Mouse (Mus musculus) forebrain, embryonic 16.5 days (tissue): ENCODE results near the gene Alx1. TPM values are rescaled to one million over a fixed set of nuclear protein-coding genes. Genes with fewer than 3 reads are reported as not detected.

Experiments used
- ATAC-seq: fragments of 200-750 bp; cut with Nextera tagmentation; 2 replicates; pipeline ENCODE4 v1.8.0; 2017; ENCODE audit warnings: mild to moderate bottlenecking, moderate library complexity
- H3K27ac ChIP-seq: fragments of 300-500 bp; sonication (generic); 2 replicates; pipeline ENCODE4 v1.5.1; 2014; ENCODE audit warnings: low read length, control low read depth
- H3K27me3 ChIP-seq: fragments of 300-500 bp; sonication (generic); replicated peaks from 2 replicates; pipeline ENCODE4 v1.6.1; 2014; ENCODE audit warnings: low read length; ENCODE audit not compliant: control insufficient read depth, insufficient read depth
- H3K36me3 ChIP-seq: fragments of 300-500 bp; sonication (generic); 2 replicates; pipeline ENCODE4 v1.6.1; 2014; ENCODE audit not compliant: control insufficient read depth, insufficient read depth
- H3K4me1 ChIP-seq: fragments of 300-500 bp; sonication (generic); replicated peaks from 2 replicates; pipeline ENCODE4 v1.6.1; 2014; ENCODE audit warnings: low read length; ENCODE audit not compliant: control insufficient read depth, insufficient read depth
- H3K4me2 ChIP-seq: fragments of 300-500 bp; sonication (generic); 2 replicates; pipeline ENCODE4 v1.6.1; 2014; ENCODE audit warnings: mild to moderate bottlenecking, low read length, control low read depth
- H3K4me3 ChIP-seq: fragments of 300-500 bp; sonication (generic); replicated peaks from 2 replicates; pipeline ENCODE4 v1.5.1; 2014; ENCODE audit warnings: mild to moderate bottlenecking, low read length, control low read depth
- H3K9ac ChIP-seq: fragments of 300-500 bp; sonication (generic); replicated peaks from 2 replicates; pipeline ENCODE4 v1.6.1; 2014; ENCODE audit warnings: low read depth, low read length, control low read depth
- H3K9me3 ChIP-seq: fragments of 300-500 bp; sonication (generic); 2 replicates; pipeline ENCODE4 v1.6.1; 2016; ENCODE audit warnings: low read length; ENCODE audit not compliant: control insufficient read depth
- WGBS: fragments of 180-500 bp; shearing (Covaris S2); extraction: QIAGEN DNeasy Blood & Tissue Kit; methylation state at CpG from one replicate; pipeline ENCODE4 v1.1.7; 2014; 5-methylcytosine and 5-hydroxymethylcytosine counted together
- polyA plus RNA-seq: library from polyadenylated mRNA; unstranded; fragments of >200 nt; fragmentation: Nextera tagmentation; extraction: Ambion mirVana; gene quantifications from 2 replicates; pipeline ENCODE4 v1.2.1, GENCODE M21; 2015

The Alx1 gene
- polyA plus RNA-seq, 1 experiment from 2014 or later = 0.76 TPM

DNA sequence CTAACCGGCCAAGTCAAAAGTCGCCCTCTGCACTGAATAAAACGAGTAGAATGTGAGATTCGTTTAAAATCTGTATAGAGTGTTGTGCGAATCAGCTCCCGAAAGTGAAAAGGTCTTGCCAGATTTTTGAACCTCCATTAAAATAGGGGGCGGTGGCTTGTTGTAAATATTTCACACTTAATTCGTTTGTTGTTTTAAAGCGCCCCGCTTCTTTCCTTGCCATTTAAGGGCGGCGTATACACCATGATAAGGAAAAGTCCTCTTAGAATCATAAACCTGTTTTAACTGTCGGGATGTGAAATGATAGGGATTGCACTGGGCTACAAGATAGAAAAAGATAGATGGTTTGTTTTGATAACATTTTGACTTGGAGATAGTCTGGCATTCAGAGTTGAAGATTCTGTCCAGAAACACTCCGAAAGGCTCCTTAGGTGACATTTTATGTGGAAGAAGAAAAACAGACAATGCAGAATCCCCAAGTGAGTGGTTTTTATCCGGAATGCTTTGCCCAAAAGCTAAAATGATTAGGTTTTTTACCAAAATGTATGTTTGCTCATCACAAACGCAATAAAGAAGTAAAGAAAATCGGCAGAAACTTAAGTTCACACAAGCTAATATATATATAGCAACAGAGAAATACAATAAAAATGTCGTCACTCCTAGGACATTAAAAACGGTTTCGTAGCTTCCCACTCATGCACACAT is 2.6 kb downstream of the Alx1 start:
- WGBS = under 1% methylated on average over 20 of the region's 20 CpGs
- H3K9me3 ChIP-seq = no peaks in the 10 kb centered on the region
- no peak overlapping the region for H3K27ac ChIP-seq
- H3K4me2 ChIP-seq = no peak overlapping the region
- H3K9ac ChIP-seq = no peak overlapping the region
- no peak for ATAC-seq
- no peak overlapping the region for H3K4me3 ChIP-seq
- peaks cover 34% of the 10 kb centered on the region for H3K27me3 ChIP-seq
- H3K4me1 ChIP-seq = peaks cover 11% of the 10 kb centered on the region
- H3K36me3 ChIP-seq = no peaks in the 10 kb centered on the region

DNA sequence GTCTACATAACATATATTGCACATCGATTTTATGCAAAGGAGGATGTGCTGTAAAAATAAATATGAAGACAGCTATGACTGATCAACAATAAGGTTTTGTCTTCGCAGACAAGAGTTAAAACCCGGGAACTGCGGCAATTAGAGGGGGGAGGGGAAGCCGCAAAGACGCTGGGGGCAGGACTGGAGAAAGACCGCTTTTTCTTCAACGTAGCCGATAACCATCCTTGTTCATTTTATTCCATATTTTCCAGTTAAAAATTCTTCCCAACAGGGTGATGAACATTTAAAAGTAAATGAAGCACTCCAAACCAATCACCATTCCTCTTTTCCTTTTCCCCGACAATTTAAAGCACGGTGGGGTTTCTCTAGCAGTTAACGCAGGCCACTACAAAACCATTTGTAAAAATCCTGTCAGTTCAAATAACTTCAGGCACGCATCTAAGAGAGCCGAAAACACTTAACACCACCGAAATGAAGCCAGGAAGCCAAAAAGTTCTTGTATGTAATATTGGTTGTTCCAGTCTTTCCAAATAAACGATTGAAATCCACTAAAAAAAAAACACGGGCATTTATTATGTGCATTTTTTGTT is 3.3 kb downstream of the Alx1 start:
- peaks cover 29% of the 10 kb centered on the region for H3K27me3 ChIP-seq
- H3K4me2 ChIP-seq = no peak overlapping the region
- no peak overlapping the region for H3K9ac ChIP-seq
- H3K27ac ChIP-seq = no peak overlapping the region
- H3K36me3 ChIP-seq = no peaks in the 10 kb centered on the region
- no peaks in the 10 kb centered on the region for H3K9me3 ChIP-seq
- no peak for ATAC-seq
- H3K4me1 ChIP-seq = peaks cover 11% of the 10 kb centered on the region
- WGBS = under 1% methylated on average over 17 of the region's 17 CpGs
- no peak overlapping the region for H3K4me3 ChIP-seq

DNA sequence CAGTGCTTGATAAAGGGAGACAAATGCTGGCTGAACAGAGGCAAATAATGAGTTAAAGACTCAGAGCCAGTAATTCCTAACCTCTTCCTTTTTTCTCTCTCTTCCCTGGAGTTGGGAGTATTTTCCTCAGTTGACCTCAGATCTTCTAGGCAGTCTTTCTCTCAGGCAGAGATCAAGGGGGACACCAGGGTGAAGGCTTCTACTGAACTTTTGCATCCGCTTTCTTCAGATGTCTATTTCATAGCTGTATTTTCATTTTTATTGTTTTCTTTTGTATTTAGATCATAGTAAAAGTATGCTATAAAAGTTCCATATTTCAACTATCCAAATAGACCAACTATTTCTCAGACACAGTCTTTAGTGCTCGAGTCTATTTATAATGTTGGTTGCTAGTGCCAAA is 27.5 kb downstream of the Alx1 start:
- 84% methylated on average over 2 of the region's 2 CpGs for WGBS
- no peaks in the 10 kb centered on the region for H3K4me1 ChIP-seq
- H3K4me3 ChIP-seq = no peak overlapping the region
- H3K36me3 ChIP-seq = no peaks in the 10 kb centered on the region
- no peak overlapping the region for H3K9ac ChIP-seq
- H3K27ac ChIP-seq = no peak overlapping the region
- no peak overlapping the region for H3K4me2 ChIP-seq
- ATAC-seq = no peak
- H3K9me3 ChIP-seq = no peaks in the 10 kb centered on the region
- H3K27me3 ChIP-seq = no peaks in the 10 kb centered on the region

DNA sequence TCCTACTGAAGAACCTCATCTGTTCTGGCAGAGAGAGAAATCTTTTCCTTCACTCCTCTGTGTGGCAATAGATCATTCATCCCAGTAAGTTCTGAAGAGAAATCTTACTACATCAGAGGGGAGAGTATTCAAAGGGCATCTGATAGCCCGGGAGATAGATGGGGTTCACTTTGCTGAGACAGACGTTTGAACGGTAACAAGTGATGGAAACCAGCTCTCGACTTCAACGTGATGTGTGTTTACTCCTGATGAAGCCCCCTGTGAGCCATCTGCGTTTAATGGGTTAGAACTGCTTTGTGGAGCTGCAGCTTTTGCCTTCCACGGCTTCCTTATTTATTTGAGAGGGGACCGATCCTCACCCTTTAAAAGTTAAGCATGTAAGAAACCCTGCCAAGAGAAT is 29.1 kb downstream of the Alx1 start:
- no peak overlapping the region for H3K4me3 ChIP-seq

DNA sequence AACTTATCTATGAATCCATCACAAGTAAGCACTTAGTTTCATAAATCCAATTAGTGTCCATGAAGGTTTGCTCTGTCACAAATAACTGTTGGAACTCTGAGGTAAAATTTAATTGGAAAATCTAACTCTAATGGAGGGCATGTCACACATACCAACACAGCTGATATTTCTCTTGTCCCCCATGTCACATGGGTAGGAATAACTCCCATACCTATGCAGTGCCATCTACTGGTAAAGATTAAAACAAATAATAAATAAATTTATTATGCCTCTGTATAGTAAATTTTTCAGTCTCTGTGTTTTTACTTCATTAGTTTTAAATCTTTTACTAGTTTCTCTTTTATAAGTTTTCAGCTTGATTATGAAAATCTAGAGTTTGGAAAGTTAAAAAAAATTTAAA is 30.4 kb downstream of the Alx1 start:
- Histone ChIP-seq H3K27me3 (no peaks in the 10 kb centered on the region), H3K4me1 (no peaks in the 10 kb centered on the region), H3K36me3 (no peaks in the 10 kb centered on the region), H3K4me2 (no peak overlapping the region), H3K27ac (no peak overlapping the region), H3K4me3 (no peak overlapping the region), H3K9me3 (no peaks in the 10 kb centered on the region), H3K9ac (no peak overlapping the region)
- ATAC-seq = no peak

More for the DNA sequence above, 29.1 kb downstream of the Alx1 start:
- Histone ChIP-seq H3K27ac (no peak overlapping the region), H3K36me3 (no peaks in the 10 kb centered on the region), H3K4me2 (no peak overlapping the region), H3K9me3 (no peaks in the 10 kb centered on the region), H3K27me3 (no peaks in the 10 kb centered on the region), H3K9ac (no peak overlapping the region), H3K4me1 (no peaks in the 10 kb centered on the region)
- no peak for ATAC-seq
- WGBS = 64% methylated on average over 8 of the region's 8 CpGs

DNA sequence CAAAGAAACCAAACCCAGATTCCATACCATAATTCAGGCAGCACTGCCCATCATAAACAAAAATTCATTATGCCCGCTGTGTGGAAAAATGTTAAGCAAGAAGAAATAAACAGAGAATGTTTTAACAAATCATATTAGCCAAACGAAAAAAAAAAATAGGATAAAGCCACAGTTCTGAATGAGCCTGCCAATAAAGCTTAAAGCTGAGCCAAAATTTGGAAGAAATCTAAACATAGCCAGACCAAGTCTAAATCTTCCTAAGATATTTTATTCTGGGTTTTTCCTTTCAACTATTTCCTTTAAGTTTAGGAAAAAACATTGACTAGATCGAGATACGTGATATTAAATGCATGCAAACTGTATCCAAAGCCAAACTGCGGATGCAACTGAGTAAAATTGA is 54.9 kb downstream of the Alx1 start:
- Histone ChIP-seq H3K4me3 (no peak overlapping the region), H3K4me2 (no peak overlapping the region), H3K27ac (no peak overlapping the region), H3K4me1 (no peaks in the 10 kb centered on the region), H3K27me3 (no peaks in the 10 kb centered on the region), H3K9ac (no peak overlapping the region), H3K36me3 (no peaks in the 10 kb centered on the region), H3K9me3 (no peaks in the 10 kb centered on the region)
- 90% methylated on average over 5 of the region's 5 CpGs for WGBS
- no peak for ATAC-seq

DNA sequence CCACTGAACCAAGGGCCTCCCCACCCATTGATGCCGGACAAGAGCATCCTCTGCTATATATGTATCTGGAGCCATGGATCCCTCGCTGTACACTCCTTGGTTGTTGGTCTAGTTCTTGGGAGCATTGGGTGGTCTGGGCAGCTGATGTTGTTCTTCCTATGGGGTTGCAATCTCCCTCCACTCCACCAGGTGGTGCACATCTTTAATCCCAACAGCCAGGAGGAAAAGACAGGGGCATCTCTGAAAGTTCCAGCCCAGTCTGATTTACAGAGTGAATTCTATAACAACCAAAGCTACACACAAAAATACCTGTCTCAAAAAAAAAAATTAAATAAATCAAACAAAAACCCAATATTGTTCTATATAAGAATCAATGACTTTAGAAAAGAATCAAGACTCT is 70.4 kb downstream of the Alx1 start:
- no peak for ATAC-seq
- 90% methylated on average over 2 of the region's 2 CpGs for WGBS
- Histone ChIP-seq H3K27ac (no peak overlapping the region), H3K36me3 (no peaks in the 10 kb centered on the region), H3K4me2 (no peak overlapping the region), H3K9ac (no peak overlapping the region), H3K9me3 (no peaks in the 10 kb centered on the region), H3K4me3 (no peak overlapping the region), H3K4me1 (no peaks in the 10 kb centered on the region), H3K27me3 (no peaks in the 10 kb centered on the region)

Other genes with a start within 250 kb of the Alx1 start
- 2.6 and 3.1 TPM in 2 replicates for gene Lrriq1, start 206.1 kb upstream of the Alx1 start, polyA plus RNA-seq